In genomic region chr12:81083146-81083545, GRCm38 (mm10) we compare ENCODE assay signal across 20 mouse cellular contexts. TPM values are rescaled to one million over a fixed set of nuclear protein-coding genes. Genes with fewer than 3 reads are reported as not detected.
DNase-seq lines count a peak whose midpoint lies in the region; ATAC-seq lines count a peak whose summit lies in the region.
"Had no signal": no experiment of that assay in that cellular context is flagged by ENCODE, and none has a peak within 500 bp of the region (broad histone marks: within the 10 kb centered on the region; RNA-seq: fewer than 3 reads in every experiment).

No protein-coding gene starts in this region.

- H3K4me2 ChIP-seq in forebrain, embryonic 11.5 days (ENCODE audit: low read depth, low read length, severe bottlenecking): no peak overlapping the region
- H3K4me2 ChIP-seq in forebrain, embryonic 14.5 days (ENCODE audit: low read length): no peak overlapping the region

- ATAC-seq in forebrain, embryonic 11.5 days (replicated peaks; ENCODE audit: low FRiP score): no peak
- no peak for ATAC-seq in forebrain, embryonic 14.5 days
- ATAC-seq: activated CD4-positive, CD25-positive, alpha-beta regulatory T cell, adult 4 months; CD4-positive, CD25-positive, alpha-beta regulatory T cell, adult 4 months; Patski had no signal

- WGBS in forebrain, embryonic 11.5 days: 88% methylated on average over 5 of the region's 5 CpGs
- WGBS in forebrain, embryonic 14.5 days: 94% methylated on average over 5 of the region's 5 CpGs
- 77% methylated on average over 5 of the region's 5 CpGs for WGBS in heart, embryonic 10.5 days

- H3K27ac ChIP-seq in forebrain, embryonic 11.5 days (ENCODE audit: low read depth, low read length): no peak overlapping the region
- H3K27ac ChIP-seq in forebrain, embryonic 14.5 days (ENCODE audit: low read depth, low read length): no peak overlapping the region
- no peak overlapping the region for H3K27ac ChIP-seq in heart, embryonic 10.5 days

- H3K4me1 ChIP-seq in forebrain, embryonic 11.5 days (replicated peaks; ENCODE audit: control insufficient read depth, insufficient read depth, low read length): no peaks in the 10 kb centered on the region
- no peaks in the 10 kb centered on the region for H3K4me1 ChIP-seq in forebrain, embryonic 14.5 days (ENCODE audit: control insufficient read depth, insufficient read depth, low read length)
- no peaks in the 10 kb centered on the region for H3K4me1 ChIP-seq in heart, embryonic 10.5 days

- H3K9ac ChIP-seq in forebrain, embryonic 11.5 days (ENCODE audit: low read length): no peak overlapping the region
- H3K9ac ChIP-seq in forebrain, embryonic 14.5 days (ENCODE audit: low read length): no peak overlapping the region

- intact Hi-C loops in heart, postnatal 25 days (cut with DNase I): no loop called here

- H3K4me3 ChIP-seq in forebrain, embryonic 11.5 days (ENCODE audit: low read depth, low read length): no peak overlapping the region
- no peak overlapping the region for H3K4me3 ChIP-seq in forebrain, embryonic 14.5 days (ENCODE audit: low read depth, low read length)
- no peak overlapping the region for H3K4me3 ChIP-seq in heart, embryonic 10.5 days

- H3K9me3 ChIP-seq in forebrain, embryonic 11.5 days (ENCODE audit: control insufficient read depth, low read length): peaks cover 4% of the 10 kb centered on the region; the same call in 1 of the 2 replicates
- peaks cover 4% of the 10 kb centered on the region; the same call in 1 of the 2 replicates for H3K9me3 ChIP-seq in forebrain, embryonic 14.5 days (replicated peaks; ENCODE audit: control insufficient read depth, low read length)
- 0 out of 2 replicates have a peak, but pooled peaks cover 5% of the 10 kb centered on the region for H3K9me3 ChIP-seq in heart, embryonic 10.5 days

- no peaks in the 10 kb centered on the region for H3K27me3 ChIP-seq in forebrain, embryonic 11.5 days (ENCODE audit: control insufficient read depth, insufficient read depth, low read length)
- H3K27me3 ChIP-seq in forebrain, embryonic 14.5 days (replicated peaks; ENCODE audit: control insufficient read depth, insufficient read depth, low read length): no peaks in the 10 kb centered on the region
- H3K27me3 ChIP-seq in heart, embryonic 10.5 days (ENCODE audit: insufficient read depth, poor library complexity, severe bottlenecking): no peaks in the 10 kb centered on the region; the same call in 1 of the 2 replicates
- H3K27me3 ChIP-seq: CH12.LX had no signal

- DNase-seq in forebrain, embryonic 11.5 days (ENCODE audit: low spot score): peak; percentile 18
- no peak for DNase-seq in forebrain, embryonic 14.5 days (ENCODE audit: low spot score)
- DNase-seq in heart, adult 11 months: peak; percentile 68
- DNase-seq in heart, postnatal 25 days (ENCODE audit: low spot score): no peak
- peak; percentile 72 for DNase-seq in heart, embryonic 10.5 days (ENCODE audit: low spot score)
- DNase-seq in heart, adult 8-10 months (ENCODE audit: low spot score): no peak
- DNase-seq: adrenal gland, adult 2 months; adrenal gland, adult 8-10 months; adrenal gland, postnatal 10 days; adrenal gland, postnatal 14 days; adrenal gland, postnatal 25 days; adrenal gland, postnatal 36 days; B cell, adult 2 months; cerebellum, adult 11 months; cerebellum, adult 11-12 months; cerebellum, adult 18-20 months had no signal

- no peaks in the 10 kb centered on the region for H3K36me3 ChIP-seq in forebrain, embryonic 11.5 days (ENCODE audit: control insufficient read depth, insufficient read depth, low read length)
- H3K36me3 ChIP-seq in forebrain, embryonic 14.5 days (ENCODE audit: control insufficient read depth, insufficient read depth, low read length): no peaks in the 10 kb centered on the region
- no peaks in the 10 kb centered on the region for H3K36me3 ChIP-seq in heart, embryonic 10.5 days

RNA-seq across cellular contexts. Expression of gene Smoc1, which starts 56.5 kb away (rescaled TPM):
- 6.7 and 6.8 TPM in 2 replicates for polyA plus RNA-seq in forebrain, embryonic 11.5 days (2014; fragmentation: Nextera tagmentation; extraction: Ambion mirVana)
- polyA plus RNA-seq in forebrain, embryonic 14.5 days (2014; fragmentation: Nextera tagmentation; extraction: Ambion mirVana): 7.1 and 10.1 TPM in 2 replicates
- total RNA-seq in heart, postnatal 25 days (2021): 1 to 10 TPM; 5.3 to 6.8 TPM
- 4.3 and 6.2 TPM in 2 replicates for polyA plus RNA-seq in heart, embryonic 10.5 days (2016; fragmentation: Nextera tagmentation; extraction: Ambion mirVana)
- 1 to 10 TPM; 5.1 to 6.7 (median 5.6) TPM for total RNA-seq in heart, adult 8-10 months (2022)

Comparison
In these comparisons a context has a peak if more than half of its experiments do, and no peak if none do; other contexts are left out.
1. DNase-seq: peak in forebrain, embryonic 11.5 days (single experiment), heart, adult 11 months (single experiment) and heart, embryonic 10.5 days (single experiment); none in forebrain, embryonic 14.5 days (single experiment), heart, postnatal 25 days (single experiment) and heart, adult 8-10 months (single experiment).